Mouse (Mus musculus): Measurements from ENCODE around the gene Nrxn3. TPM values are rescaled to one million over a fixed set of nuclear protein-coding genes. Genes with fewer than 3 reads are reported as not detected.
A peak's percentile ranks its signal among the peaks of the same experiment; 100 is the strongest.

The Nrxn3 gene
- polyA plus RNA-seq, 1 experiment: 3.0 TPM

DNA sequence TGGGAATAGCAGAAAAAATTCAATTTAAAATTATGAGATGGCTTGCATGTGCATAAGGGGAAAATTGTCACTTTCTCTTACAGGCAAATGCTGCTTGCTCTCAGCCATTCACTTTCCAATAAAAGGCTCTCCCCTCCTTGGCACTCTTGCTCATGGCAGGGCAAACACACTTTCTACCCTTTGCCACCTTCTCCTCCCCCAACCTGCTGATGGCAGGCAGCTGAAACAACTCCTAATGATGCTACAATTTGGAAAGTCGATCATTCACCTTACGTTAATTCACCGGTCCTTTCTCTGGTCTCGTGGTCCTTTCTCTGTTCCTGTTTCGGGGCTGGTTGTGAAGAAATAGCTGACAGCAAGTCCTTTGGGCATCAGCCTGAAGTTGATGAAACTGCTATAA, 1091.0 kb downstream of the Nrxn3 start:
- TF ChIP-seq POLR2A (IDR thresholded peaks at IDR 0.05; ENCODE audit: insufficient read length, low read depth): no peak
- no peak for TF ChIP-seq TCF12 (IDR thresholded peaks at IDR 0.05; ENCODE audit: insufficient read depth, poor library complexity, severe bottlenecking)
- no peak for TF ChIP-seq SRF (IDR thresholded peaks at IDR 0.05; ENCODE audit: control insufficient read depth, insufficient read length, low read depth)
- TF ChIP-seq USF1 (IDR thresholded peaks at IDR 0.05; ENCODE audit: low read depth): no peak
- TF ChIP-seq CEBPB (IDR thresholded peaks at IDR 0.05; ENCODE audit: insufficient read depth, poor library complexity, severe bottlenecking): no peak
- no peak for TF ChIP-seq REST (IDR thresholded peaks at IDR 0.05; ENCODE audit: insufficient read depth, insufficient read length)
- TF ChIP-seq MYOD1 (IDR thresholded peaks at IDR 0.05; ENCODE audit: control insufficient read depth in 1 of 3, insufficient read length in 2 of 3, low read depth in 2 of 3): no peak
- TF ChIP-seq MYOG (IDR thresholded peaks at IDR 0.05; ENCODE audit: control insufficient read depth in 1 of 3, insufficient read depth in 1 of 3, insufficient read length in 2 of 3, low read depth in 2 of 3): no peak
- TF ChIP-seq POLR2AphosphoS2 (IDR thresholded peaks at IDR 0.05; ENCODE audit: insufficient read length, low read depth): no peak
- TF ChIP-seq MAX (IDR thresholded peaks at IDR 0.05; ENCODE audit: low read depth): no peak
- TF ChIP-seq TCF3 (IDR thresholded peaks at IDR 0.05; ENCODE audit: insufficient read length, low read depth): no peak
- no peak for TF ChIP-seq E2F4 (IDR thresholded peaks at IDR 0.05; ENCODE audit: insufficient read depth)
- Histone ChIP-seq H3K36me3 (ENCODE audit: control insufficient read depth, insufficient read depth) (no peaks in the 10 kb centered on the region), H3K4me3 (peak overlapping the region; percentile 37), H3K27me3 (ENCODE audit: control insufficient read depth, insufficient read depth, insufficient read length) (no peaks in the 10 kb centered on the region), H3K79me2 (ENCODE audit: control insufficient read depth, insufficient read depth) (no peaks in the 10 kb centered on the region), H3K4me2 (ENCODE audit: low read depth) (peak overlapping the region; percentile 82), H3ac (ENCODE audit: control insufficient read depth, insufficient read length) (no peak overlapping the region)

DNA sequence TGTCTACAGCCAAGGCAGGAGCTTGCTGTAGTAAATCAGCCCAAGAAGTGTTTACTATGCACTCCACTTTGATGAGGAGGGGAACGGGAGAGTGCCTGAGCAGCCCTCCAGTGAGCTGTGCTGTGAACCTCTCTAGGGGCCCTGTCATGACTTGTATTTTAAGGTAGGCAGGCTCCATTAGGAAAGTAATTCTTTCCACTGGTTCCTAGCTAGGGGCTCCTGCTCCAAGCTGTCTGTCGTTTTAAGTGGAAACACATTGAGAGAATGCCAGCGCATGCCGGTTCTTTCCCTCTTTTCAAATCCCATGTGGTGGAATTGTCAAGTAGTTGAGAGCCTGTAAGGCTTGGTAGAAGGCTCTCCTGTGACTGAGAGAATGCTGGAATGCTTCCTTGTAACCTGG, 1091.9 kb downstream of the Nrxn3 start:
- Histone ChIP-seq H3K4me3 (peak overlapping the region; percentile 37), H3K79me2 (ENCODE audit: control insufficient read depth, insufficient read depth) (no peaks in the 10 kb centered on the region), H3ac (ENCODE audit: control insufficient read depth, insufficient read length) (no peak overlapping the region), H3K4me2 (ENCODE audit: low read depth) (peak overlapping the region; percentile 82), H3K36me3 (ENCODE audit: control insufficient read depth, insufficient read depth) (no peaks in the 10 kb centered on the region), H3K27me3 (ENCODE audit: control insufficient read depth, insufficient read depth, insufficient read length) (no peaks in the 10 kb centered on the region)
- TF ChIP-seq E2F4 (IDR thresholded peaks at IDR 0.05; ENCODE audit: insufficient read depth): no peak
- TF ChIP-seq SRF (IDR thresholded peaks at IDR 0.05; ENCODE audit: control insufficient read depth, insufficient read length, low read depth): no peak
- TF ChIP-seq USF1 (IDR thresholded peaks at IDR 0.05; ENCODE audit: low read depth): no peak
- TF ChIP-seq POLR2A (IDR thresholded peaks at IDR 0.05; ENCODE audit: insufficient read length, low read depth): no peak
- no peak for TF ChIP-seq POLR2AphosphoS2 (IDR thresholded peaks at IDR 0.05; ENCODE audit: insufficient read length, low read depth)
- no peak for TF ChIP-seq MYOG (IDR thresholded peaks at IDR 0.05; ENCODE audit: control insufficient read depth in 1 of 3, insufficient read depth in 1 of 3, insufficient read length in 2 of 3, low read depth in 2 of 3)
- no peak for TF ChIP-seq TCF3 (IDR thresholded peaks at IDR 0.05; ENCODE audit: insufficient read length, low read depth)
- TF ChIP-seq CEBPB (IDR thresholded peaks at IDR 0.05; ENCODE audit: insufficient read depth, poor library complexity, severe bottlenecking): no peak
- no peak for TF ChIP-seq REST (IDR thresholded peaks at IDR 0.05; ENCODE audit: insufficient read depth, insufficient read length)
- no peak for TF ChIP-seq MYOD1 (IDR thresholded peaks at IDR 0.05; ENCODE audit: control insufficient read depth in 1 of 3, insufficient read length in 2 of 3, low read depth in 2 of 3)
- TF ChIP-seq MAX (IDR thresholded peaks at IDR 0.05; ENCODE audit: low read depth): no peak
- no peak for TF ChIP-seq TCF12 (IDR thresholded peaks at IDR 0.05; ENCODE audit: insufficient read depth, poor library complexity, severe bottlenecking)

DNA sequence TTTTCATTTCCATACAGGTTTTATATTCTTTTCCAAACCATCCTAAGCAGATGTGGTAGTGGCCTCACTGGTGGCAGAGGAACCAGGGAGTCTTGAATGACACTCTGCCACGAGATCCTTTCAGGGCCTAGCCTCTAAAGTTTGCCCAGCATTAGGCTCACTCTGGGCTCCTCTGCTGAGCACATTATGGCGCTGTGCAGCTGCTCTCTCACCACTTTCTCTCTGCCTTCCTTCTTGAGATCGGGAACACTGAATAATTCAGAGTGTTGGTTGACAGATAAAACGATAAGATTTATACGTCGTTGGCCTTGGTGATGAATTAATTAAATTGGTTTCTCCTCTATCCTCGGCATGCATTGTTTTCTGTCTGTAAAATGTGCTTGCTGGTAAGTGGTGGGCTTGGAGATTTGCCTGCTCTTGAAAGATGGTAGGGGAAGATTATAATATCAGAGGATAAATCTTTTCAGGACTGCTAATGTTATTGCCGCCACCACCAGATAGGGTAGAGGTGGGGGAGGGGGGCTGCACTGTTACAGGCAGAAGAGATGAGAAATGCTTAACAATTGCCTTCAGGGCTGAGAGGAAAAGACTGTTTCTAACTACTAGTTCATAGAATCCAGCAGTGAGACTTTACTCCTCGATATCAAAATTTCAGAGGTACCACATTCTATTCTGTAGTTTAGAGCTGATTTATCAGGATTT, 1094.5 kb downstream of the Nrxn3 start:
- Histone ChIP-seq H3K4me3 (no peak overlapping the region), H3K27me3 (ENCODE audit: control insufficient read depth, insufficient read depth, insufficient read length) (no peaks in the 10 kb centered on the region), H3K79me2 (ENCODE audit: control insufficient read depth, insufficient read depth) (no peaks in the 10 kb centered on the region), H3ac (ENCODE audit: control insufficient read depth, insufficient read length) (no peak overlapping the region), H3K4me2 (ENCODE audit: low read depth) (peak overlapping the region; percentile 82), H3K36me3 (ENCODE audit: control insufficient read depth, insufficient read depth) (no peaks in the 10 kb centered on the region)
- TF ChIP-seq POLR2AphosphoS2 (IDR thresholded peaks at IDR 0.05; ENCODE audit: insufficient read length, low read depth) (no peak), USF1 (IDR thresholded peaks at IDR 0.05; ENCODE audit: low read depth) (no peak), MYOG (IDR thresholded peaks at IDR 0.05; ENCODE audit: control insufficient read depth in 1 of 3, insufficient read depth in 1 of 3, insufficient read length in 2 of 3, low read depth in 2 of 3) (no peak), MYOD1 (IDR thresholded peaks at IDR 0.05; ENCODE audit: control insufficient read depth in 1 of 3, insufficient read length in 2 of 3, low read depth in 2 of 3) (no peak), SRF (IDR thresholded peaks at IDR 0.05; ENCODE audit: control insufficient read depth, insufficient read length, low read depth) (no peak), E2F4 (IDR thresholded peaks at IDR 0.05; ENCODE audit: insufficient read depth) (no peak), POLR2A (IDR thresholded peaks at IDR 0.05; ENCODE audit: insufficient read length, low read depth) (no peak), MAX (IDR thresholded peaks at IDR 0.05; ENCODE audit: low read depth) (no peak), CEBPB (IDR thresholded peaks at IDR 0.05; ENCODE audit: insufficient read depth, poor library complexity, severe bottlenecking) (no peak), TCF12 (IDR thresholded peaks at IDR 0.05; ENCODE audit: insufficient read depth, poor library complexity, severe bottlenecking) (no peak), TCF3 (IDR thresholded peaks at IDR 0.05; ENCODE audit: insufficient read length, low read depth) (no peak), REST (IDR thresholded peaks at IDR 0.05; ENCODE audit: insufficient read depth, insufficient read length) (no peak)

DNA sequence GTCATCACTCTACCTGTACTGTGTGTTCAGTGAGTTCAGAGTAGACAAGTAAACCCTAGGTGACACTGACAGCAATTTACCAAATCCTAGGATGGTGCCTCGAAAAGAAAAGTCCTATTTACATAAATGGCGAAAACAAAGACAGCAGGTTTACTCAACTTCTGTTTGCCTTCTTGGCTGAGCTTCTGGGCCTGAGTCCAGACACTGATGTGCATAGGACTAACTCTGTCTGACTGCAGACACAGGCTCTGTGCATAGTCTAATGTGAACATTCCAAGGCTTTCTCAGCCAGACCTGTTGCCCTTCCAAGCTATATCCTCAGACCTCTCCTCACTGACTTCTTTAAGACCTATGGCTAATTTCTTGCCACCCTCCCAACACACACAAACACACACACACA, 1095.5 kb downstream of the Nrxn3 start:
- Histone ChIP-seq H3K4me3 (no peak overlapping the region), H3K27me3 (ENCODE audit: control insufficient read depth, insufficient read depth, insufficient read length) (no peaks in the 10 kb centered on the region), H3K79me2 (ENCODE audit: control insufficient read depth, insufficient read depth) (no peaks in the 10 kb centered on the region), H3K36me3 (ENCODE audit: control insufficient read depth, insufficient read depth) (no peaks in the 10 kb centered on the region), H3K4me2 (ENCODE audit: low read depth) (no peak overlapping the region), H3ac (ENCODE audit: control insufficient read depth, insufficient read length) (no peak overlapping the region)
- no peak for TF ChIP-seq POLR2A (IDR thresholded peaks at IDR 0.05; ENCODE audit: insufficient read length, low read depth)

DNA sequence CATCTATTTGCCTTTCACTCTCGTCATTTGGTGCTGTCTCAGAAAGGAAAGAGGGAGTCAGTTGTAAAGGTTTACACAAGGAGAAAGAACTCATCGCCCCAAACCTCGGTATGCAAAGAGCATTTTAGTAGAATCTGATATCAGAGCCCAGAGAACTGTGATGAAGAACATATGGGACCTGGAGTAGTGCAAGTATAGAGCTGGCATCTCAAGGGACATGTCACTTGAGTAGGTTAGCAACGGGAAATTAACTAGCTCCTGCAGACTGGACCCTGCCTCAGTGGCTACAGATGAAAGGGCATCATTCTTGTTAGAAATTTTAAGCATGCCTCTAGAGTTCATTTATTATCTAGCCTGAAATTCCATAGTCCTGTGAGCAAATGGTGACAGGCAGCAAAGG, 1099.5 kb downstream of the Nrxn3 start:
- no peaks in the 10 kb centered on the region for H3K27me3 ChIP-seq (ENCODE audit: control insufficient read depth, insufficient read depth, insufficient read length)
- TF ChIP-seq CEBPB (IDR thresholded peaks at IDR 0.05; ENCODE audit: insufficient read depth, poor library complexity, severe bottlenecking) (no peak), USF1 (IDR thresholded peaks at IDR 0.05; ENCODE audit: low read depth) (no peak), MAX (IDR thresholded peaks at IDR 0.05; ENCODE audit: low read depth) (no peak), POLR2A (IDR thresholded peaks at IDR 0.05; ENCODE audit: insufficient read length, low read depth) (no peak), SRF (IDR thresholded peaks at IDR 0.05; ENCODE audit: control insufficient read depth, insufficient read length, low read depth) (no peak), REST (IDR thresholded peaks at IDR 0.05; ENCODE audit: insufficient read depth, insufficient read length) (no peak), TCF12 (IDR thresholded peaks at IDR 0.05; ENCODE audit: insufficient read depth, poor library complexity, severe bottlenecking) (no peak), E2F4 (IDR thresholded peaks at IDR 0.05; ENCODE audit: insufficient read depth) (no peak), POLR2AphosphoS2 (IDR thresholded peaks at IDR 0.05; ENCODE audit: insufficient read length, low read depth) (no peak), TCF3 (IDR thresholded peaks at IDR 0.05; ENCODE audit: insufficient read length, low read depth) (no peak), MYOG (IDR thresholded peaks at IDR 0.05; ENCODE audit: control insufficient read depth in 1 of 3, insufficient read depth in 1 of 3, insufficient read length in 2 of 3, low read depth in 2 of 3) (no peak)

More for the DNA sequence above, 1099.5 kb downstream of the Nrxn3 start:
- no peaks in the 10 kb centered on the region for H3K36me3 ChIP-seq (ENCODE audit: control insufficient read depth, insufficient read depth)
- H3K4me2 ChIP-seq (ENCODE audit: low read depth): no peak overlapping the region
- no peaks in the 10 kb centered on the region for H3K79me2 ChIP-seq (ENCODE audit: control insufficient read depth, insufficient read depth)
- no peak overlapping the region for H3K4me3 ChIP-seq
- H3ac ChIP-seq (ENCODE audit: control insufficient read depth, insufficient read length): no peak overlapping the region
